Mouse (Mus musculus): ENCODE data around the gene B3gnt8.
A peak's percentile ranks its signal among the peaks of the same experiment; 100 is the strongest.

B3gnt8 gene

GRCm38 (mm10) chr7:25619722-25619991 lies 6.8 kb upstream of the B3gnt8 start:
- DNase-seq (ENCODE audit: low spot score) = no peak

GRCm38 (mm10) chr7:25620101-25620500 lies 6.4 kb upstream of the B3gnt8 start:
- DNase-seq (ENCODE audit: low spot score) = no peak

- no peak for DNase-seq (ENCODE audit: low spot score)
These were observed 5.7 kb upstream of the B3gnt8 start for GRCm38 (mm10) chr7:25620751-25621150.

- DNase-seq (ENCODE audit: low spot score) = no peak
These were observed 2.5 kb upstream of the B3gnt8 start for GRCm38 (mm10) chr7:25623857-25624370.

- no peak for DNase-seq (ENCODE audit: low spot score)
These were observed 1.6 kb upstream of the B3gnt8 start for GRCm38 (mm10) chr7:25624851-25625250.

- DNase-seq (ENCODE audit: low spot score) = peak; percentile 37
These were observed 732 bp upstream of the B3gnt8 start for GRCm38 (mm10) chr7:25625594-25626250.

- peak; percentile 89 for DNase-seq (ENCODE audit: low spot score)
These were observed 1.2 kb downstream of the B3gnt8 start for GRCm38 (mm10) chr7:25627431-25628322.

GRCm38 (mm10) chr7:25628323-25628620 lies 1.8 kb downstream of the B3gnt8 start:
- DNase-seq (ENCODE audit: low spot score) = no peak

- no peak for DNase-seq (ENCODE audit: low spot score)
These were observed 6.2 kb downstream of the B3gnt8 start for GRCm38 (mm10) chr7:25632679-25633078.

- no peak for DNase-seq (ENCODE audit: low spot score)
These were observed 9.9 kb downstream of the B3gnt8 start for GRCm38 (mm10) chr7:25636373-25636772.

- DNase-seq (ENCODE audit: low spot score) = no peak
These were observed 10.6 kb downstream of the B3gnt8 start for GRCm38 (mm10) chr7:25637099-25637498.

GRCm38 (mm10) chr7:25639754-25640153 lies 13.3 kb downstream of the B3gnt8 start:
- no peak for DNase-seq (ENCODE audit: low spot score)

- no peak for DNase-seq (ENCODE audit: low spot score)
These were observed 17.7 kb downstream of the B3gnt8 start for GRCm38 (mm10) chr7:25644136-25644535.

GRCm38 (mm10) chr7:25644631-25645030 lies 18.2 kb downstream of the B3gnt8 start:
- DNase-seq (ENCODE audit: low spot score) = no peak

- DNase-seq (ENCODE audit: low spot score) = peak; percentile 59
These were observed 18.6 kb downstream of the B3gnt8 start for GRCm38 (mm10) chr7:25645074-25645473.

- DNase-seq (ENCODE audit: low spot score) = no peak
These were observed 21.2 kb downstream of the B3gnt8 start for GRCm38 (mm10) chr7:25647574-25648123.

GRCm38 (mm10) chr7:25649839-25650238 lies 23.4 kb downstream of the B3gnt8 start:
- no peak for DNase-seq (ENCODE audit: low spot score)

GRCm38 (mm10) chr7:25651281-25651680 lies 24.8 kb downstream of the B3gnt8 start:
- no peak for DNase-seq (ENCODE audit: low spot score)

- no peak for DNase-seq (ENCODE audit: low spot score)
These were observed 25.8 kb downstream of the B3gnt8 start for GRCm38 (mm10) chr7:25652244-25652759.

GRCm38 (mm10) chr7:25655601-25656428 lies 29.4 kb downstream of the B3gnt8 start:
- peak; percentile 46 for DNase-seq (ENCODE audit: low spot score)

GRCm38 (mm10) chr7:25657785-25658184 lies 31.3 kb downstream of the B3gnt8 start:
- no peak for DNase-seq (ENCODE audit: low spot score)
